Mouse (Mus musculus) lung, embryonic 14.5 days (tissue): ENCODE measurements around the gene Tnfrsf8. TPM values are rescaled to one million over a fixed set of nuclear protein-coding genes. Genes with fewer than 3 reads are reported as not detected.

ENCODE experiments used
- ATAC-seq: fragments of 200-750 bp; cut with Nextera tagmentation; 2 replicates; pipeline ENCODE4 v1.8.0; 2017; ENCODE audit warnings: mild to moderate bottlenecking, moderate TSS enrichment, moderate library complexity; ENCODE audit not compliant: insufficient read depth
- DNase-seq: peaks from one replicate; pipeline ENCODE4 v3.0.0-alpha.2; 2015
- H3K27ac ChIP-seq: fragments of 300-500 bp; sonication (generic); 2 replicates; pipeline ENCODE4 v1.5.1; 2014; ENCODE audit warnings: low read depth, mild to moderate bottlenecking, moderate library complexity
- H3K27me3 ChIP-seq: fragments of 300-500 bp; sonication (generic); 2 replicates; pipeline ENCODE4 v1.6.1; 2014; ENCODE audit warnings: low read length, control low read depth; ENCODE audit not compliant: insufficient read depth
- H3K36me3 ChIP-seq: fragments of 300-500 bp; sonication (generic); 2 replicates; pipeline ENCODE4 v1.6.1; 2014; ENCODE audit warnings: control low read depth; ENCODE audit not compliant: insufficient read depth
- H3K4me1 ChIP-seq: fragments of 300-500 bp; sonication (generic); 2 replicates; pipeline ENCODE4 v1.6.1; 2014; ENCODE audit warnings: antibody characterized with exemption, control low read depth; ENCODE audit not compliant: insufficient read depth
- H3K4me2 ChIP-seq: fragments of 300-500 bp; sonication (generic); 2 replicates; pipeline ENCODE4 v1.6.1; 2014; ENCODE audit warnings: mild to moderate bottlenecking
- H3K4me3 ChIP-seq: fragments of 300-500 bp; sonication (generic); 2 replicates; pipeline ENCODE4 v1.5.1; 2014; ENCODE audit warnings: low read depth, low read length
- H3K9ac ChIP-seq: fragments of 300-500 bp; sonication (generic); 2 replicates; pipeline ENCODE4 v1.6.1; 2014
- H3K9me3 ChIP-seq: fragments of 300-500 bp; sonication (generic); 2 replicates; pipeline ENCODE4 v1.6.1; 2016; ENCODE audit warnings: low read depth, low read length, control low read depth
- CTCF ChIP-seq: IDR thresholded peaks from 2 replicates; pipeline ENCODE4 v1.5.1; 2016; ENCODE audit warnings: antibody characterized with exemption, low read depth
- WGBS: fragments of 180-500 bp; shearing (Covaris S2); extraction: QIAGEN DNeasy Blood & Tissue Kit; methylation state at CpG from one replicate; pipeline ENCODE4 v1.1.7; 2014; 5-methylcytosine and 5-hydroxymethylcytosine counted together
- polyA plus RNA-seq: library from polyadenylated mRNA; unstranded; fragments of >200 nt; fragmentation: Nextera tagmentation; extraction: Ambion mirVana; gene quantifications from 2 replicates; pipeline ENCODE4 v1.2.1, GENCODE M21; 2014

The Tnfrsf8 gene
- polyA plus RNA-seq, 1 experiment from 2014 or later = 0.20 TPM

DNA sequence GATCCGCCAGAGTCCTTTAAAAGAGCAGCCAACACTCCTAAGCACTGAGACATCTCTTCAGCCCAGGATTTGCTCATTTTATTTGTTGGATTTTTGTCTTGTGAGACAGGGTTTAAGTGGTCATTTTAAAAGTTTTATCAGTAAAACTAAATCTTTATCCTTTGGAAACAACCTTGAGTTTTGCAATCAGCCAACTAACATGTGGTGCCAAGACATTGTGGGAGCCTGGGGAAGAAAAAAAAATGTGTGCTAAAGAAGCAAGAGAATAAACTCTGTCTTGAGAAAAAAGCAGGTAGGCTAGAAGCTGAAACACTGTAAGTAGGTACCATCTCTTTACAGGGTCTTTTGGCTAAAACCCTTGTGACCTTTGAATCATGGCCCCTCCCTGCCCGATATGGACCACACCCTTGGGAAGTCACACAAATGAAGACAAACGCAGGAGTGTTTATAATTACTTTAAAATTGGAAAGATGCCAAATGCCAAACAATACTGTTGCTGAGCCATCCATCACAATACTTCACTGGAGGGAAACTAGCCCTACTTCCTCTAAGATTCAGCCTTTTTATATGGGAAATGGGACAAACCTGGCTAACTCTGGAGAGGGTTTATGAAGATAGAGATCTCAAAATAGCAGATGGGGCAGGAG is 36.1 kb downstream of the Tnfrsf8 start:
- no peak overlapping the region for H3K4me3 ChIP-seq
- no peak overlapping the region for H3K4me2 ChIP-seq
- H3K36me3 ChIP-seq = no peaks in the 10 kb centered on the region
- no peak overlapping the region for H3K27ac ChIP-seq
- no peak for TF ChIP-seq CTCF
- no peak overlapping the region for H3K9ac ChIP-seq
- 51% methylated on average over 3 of the region's 3 CpGs for WGBS
- peak; percentile 24; the same call in 1 of the 2 replicates for ATAC-seq
- no peaks in the 10 kb centered on the region for H3K9me3 ChIP-seq
- DNase-seq = peak; percentile 41
- no peaks in the 10 kb centered on the region for H3K27me3 ChIP-seq
- no peaks in the 10 kb centered on the region for H3K4me1 ChIP-seq

DNA sequence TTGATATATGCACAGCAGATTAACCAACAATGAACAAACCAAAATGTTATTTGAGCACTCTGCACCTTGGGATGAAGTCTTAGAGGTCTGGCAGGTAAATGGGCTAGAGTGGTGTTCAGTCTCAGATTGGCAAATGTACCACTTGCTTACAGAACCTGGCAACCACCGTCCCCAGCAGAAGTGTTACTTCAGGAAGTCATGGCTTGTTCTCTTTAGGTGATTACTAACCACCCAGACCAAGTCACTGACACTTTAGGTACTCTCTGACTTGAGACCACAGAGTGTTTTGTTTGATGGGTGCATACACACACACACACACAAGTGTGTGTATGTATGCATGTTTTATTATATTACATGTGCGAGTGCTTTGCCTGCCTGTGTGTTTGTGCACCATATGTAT is 36.7 kb downstream of the Tnfrsf8 start:
- H3K4me1 ChIP-seq = no peaks in the 10 kb centered on the region

GRCm38 (mm10) chr4:145276368-145277249 is 38.4 kb downstream of the Tnfrsf8 start:
- 73% methylated on average over 6 of the region's 6 CpGs for WGBS
- Histone ChIP-seq H3K4me1 (no peaks in the 10 kb centered on the region), H3K4me2 (no peak overlapping the region), H3K27me3 (no peaks in the 10 kb centered on the region), H3K4me3 (no peak overlapping the region), H3K9ac (no peak overlapping the region), H3K36me3 (no peaks in the 10 kb centered on the region), H3K9me3 (no peaks in the 10 kb centered on the region), H3K27ac (no peak overlapping the region)
- no peak for DNase-seq
- no peak for TF ChIP-seq CTCF
- no peak for ATAC-seq

More for the DNA sequence above, 36.7 kb downstream of the Tnfrsf8 start:
- Histone ChIP-seq H3K27me3 (no peaks in the 10 kb centered on the region), H3K9me3 (no peaks in the 10 kb centered on the region), H3K4me2 (no peak overlapping the region), H3K9ac (no peak overlapping the region), H3K27ac (no peak overlapping the region), H3K4me3 (no peak overlapping the region), H3K36me3 (no peaks in the 10 kb centered on the region)
- no peak for TF ChIP-seq CTCF
- ATAC-seq = no peak
- no peak for DNase-seq
- WGBS = 81% methylated on average over 2 of the region's 2 CpGs

DNA sequence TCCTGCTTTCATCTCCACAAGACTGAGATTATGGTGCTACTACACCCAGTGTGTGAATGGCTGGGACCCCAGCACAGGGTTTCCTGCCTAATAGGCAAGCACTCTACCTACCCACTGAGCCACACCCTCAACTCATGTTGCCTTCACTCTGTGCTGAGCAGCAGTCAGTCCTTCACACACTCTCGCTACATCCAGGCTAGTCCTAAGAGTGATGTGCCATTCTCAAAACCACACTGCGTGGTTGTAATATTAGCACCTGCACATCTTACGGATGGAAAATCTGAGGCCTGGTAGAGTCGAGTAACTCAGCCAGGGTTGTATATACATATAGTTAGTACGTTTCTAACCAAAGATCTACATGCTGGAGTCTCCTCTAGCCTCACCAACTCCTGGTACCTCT is 40.1 kb downstream of the Tnfrsf8 start:
- no peak for DNase-seq
- Histone ChIP-seq H3K4me2 (no peak overlapping the region), H3K27me3 (no peaks in the 10 kb centered on the region), H3K4me1 (no peaks in the 10 kb centered on the region), H3K27ac (no peak overlapping the region), H3K9me3 (no peaks in the 10 kb centered on the region), H3K4me3 (no peak overlapping the region), H3K9ac (no peak overlapping the region), H3K36me3 (no peaks in the 10 kb centered on the region)
- no peak for ATAC-seq
- WGBS = 87% methylated on average over 5 of the region's 5 CpGs
- no peak for TF ChIP-seq CTCF

DNA sequence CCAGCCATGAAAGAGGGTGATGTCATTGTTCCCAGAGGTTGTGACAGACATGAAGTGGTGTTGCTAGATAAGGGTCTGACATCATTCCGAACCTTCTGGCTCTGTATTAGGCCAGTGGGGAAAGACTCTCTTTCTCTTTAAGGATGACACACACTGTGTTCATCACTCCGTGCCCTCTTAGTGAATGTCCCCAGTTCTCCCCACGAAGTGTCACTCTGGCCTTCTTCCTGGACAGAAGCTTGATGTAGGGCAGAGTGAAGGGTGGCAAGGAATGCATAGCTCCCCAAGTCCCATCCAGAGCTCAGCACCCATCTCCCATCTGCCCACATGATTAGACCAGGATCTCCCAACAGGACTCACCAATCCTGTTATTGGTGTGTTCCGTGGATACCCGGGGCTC is 41.0 kb downstream of the Tnfrsf8 start:
- no peaks in the 10 kb centered on the region for H3K36me3 ChIP-seq
- no peaks in the 10 kb centered on the region for H3K9me3 ChIP-seq
- H3K9ac ChIP-seq = no peak overlapping the region
- H3K4me2 ChIP-seq = no peak overlapping the region
- H3K27me3 ChIP-seq = no peaks in the 10 kb centered on the region
- ATAC-seq (no peak), DNase-seq (no peak)
- 80% methylated on average over 5 of the region's 5 CpGs for WGBS
- TF ChIP-seq CTCF = no peak
- no peaks in the 10 kb centered on the region for H3K4me1 ChIP-seq
- no peak overlapping the region for H3K27ac ChIP-seq
- no peak overlapping the region for H3K4me3 ChIP-seq

DNA sequence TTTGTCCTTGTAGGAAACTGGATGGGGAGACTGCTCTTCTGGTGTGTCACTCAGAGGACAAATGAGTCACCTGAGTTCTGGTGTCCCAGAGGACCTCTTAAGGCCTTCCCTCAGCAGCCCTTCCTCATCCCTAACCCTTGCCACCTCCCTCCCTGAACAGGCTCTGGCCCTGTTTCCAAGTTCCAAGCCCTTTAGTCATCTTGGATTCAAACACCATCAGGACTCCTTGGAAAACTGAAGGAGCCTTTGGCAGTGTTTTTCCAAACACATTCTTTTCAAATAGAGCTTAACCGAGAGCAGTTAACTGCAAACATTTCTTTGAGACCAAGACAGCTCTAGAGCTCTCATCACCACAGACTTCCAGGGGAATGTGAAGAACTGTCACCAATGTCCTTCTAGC is 42.2 kb downstream of the Tnfrsf8 start:
- H3K4me2 ChIP-seq = no peak overlapping the region
- ATAC-seq = no peak
- no peak overlapping the region for H3K9ac ChIP-seq
- no peak for TF ChIP-seq CTCF
- 41% methylated on average over 1 of the region's 1 CpGs for WGBS
- no peak overlapping the region for H3K27ac ChIP-seq
- no peak overlapping the region for H3K4me3 ChIP-seq
- no peaks in the 10 kb centered on the region for H3K4me1 ChIP-seq
- no peaks in the 10 kb centered on the region for H3K9me3 ChIP-seq
- H3K27me3 ChIP-seq = no peaks in the 10 kb centered on the region
- DNase-seq = peak; percentile 21
- H3K36me3 ChIP-seq = no peaks in the 10 kb centered on the region

- H3K27me3 ChIP-seq = no peaks in the 10 kb centered on the region
- ATAC-seq (no peak), DNase-seq (no peak)
- TF ChIP-seq CTCF = no peak
- no peaks in the 10 kb centered on the region for H3K9me3 ChIP-seq
- no peak overlapping the region for H3K9ac ChIP-seq
- H3K36me3 ChIP-seq = no peaks in the 10 kb centered on the region
- no peaks in the 10 kb centered on the region for H3K4me1 ChIP-seq
- H3K4me2 ChIP-seq = no peak overlapping the region
- H3K4me3 ChIP-seq = no peak overlapping the region
- no peak overlapping the region for H3K27ac ChIP-seq
- 84% methylated on average over 4 of the region's 4 CpGs for WGBS
Observed at GRCm38 (mm10) chr4:145271634-145272033, 43.3 kb downstream of the Tnfrsf8 start.
